Mouse (Mus musculus) erythroblast, adult 5-6 weeks (primary cell): ENCODE measurements at regions not wholly inside any gene's neighbourhood (a gene's known extent, or its start where the extent isn't known, plus 50 kb on each side); places are given as distances from the start of the nearest gene placed in this dataset.
"Not testable (repeated sequence)": the region's sequence is repeated elsewhere in the genome, so short reads cannot be mapped to it uniquely, and the experiment has no call there.

Experiments used
- ATAC-seq: replicated peaks from 2 replicates; pipeline ENCODE4 v1.8.0; 2016; ENCODE audit warnings: moderate number of reproducible peaks, mild to moderate bottlenecking, moderate TSS enrichment, inconsistent platforms; ENCODE audit not compliant: poor library complexity, low FRiP score, severe bottlenecking

DNA sequence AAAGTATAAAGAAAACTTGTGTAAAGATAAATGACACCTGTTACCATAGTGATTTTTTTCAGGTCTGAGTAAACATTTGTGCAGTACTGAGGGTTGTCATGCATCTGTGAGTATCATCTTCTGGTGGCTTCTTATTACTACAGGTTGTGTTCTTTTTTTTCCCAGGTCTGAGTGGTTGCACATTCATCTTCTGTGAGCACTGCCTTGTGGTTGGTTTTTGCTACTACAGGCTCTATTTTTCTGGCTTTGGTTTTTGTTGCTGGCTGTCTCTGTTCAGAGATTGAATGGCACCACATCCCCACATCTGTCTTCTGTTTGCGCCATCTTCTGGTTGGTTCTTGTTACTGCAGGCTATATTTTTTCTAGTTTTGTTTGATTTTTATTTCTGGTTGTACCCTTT lies 81.8 kb upstream of the Gvin1 start:
- peak; percentile 81 for ATAC-seq

DNA sequence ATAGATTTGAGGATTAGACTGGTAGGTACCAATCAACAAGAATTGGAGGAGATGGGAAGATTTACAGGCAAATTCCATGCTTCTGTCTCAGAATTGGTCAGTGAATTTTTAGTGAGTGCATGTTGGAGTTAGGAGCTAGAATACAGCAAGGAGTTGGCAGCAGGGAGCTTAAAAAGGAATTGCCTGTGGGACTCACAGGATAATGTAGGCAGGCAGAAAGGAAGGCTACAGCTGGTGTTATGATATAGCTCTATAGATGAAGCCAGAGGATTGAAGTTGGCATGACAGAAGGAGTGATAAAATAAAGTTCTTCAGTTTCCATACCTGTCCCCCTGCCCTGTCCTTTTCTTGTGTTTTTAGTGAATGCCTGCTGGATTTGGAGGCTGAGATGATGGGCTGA lies 69.7 kb upstream of the Gvin1 start:
- not testable (repeated sequence) for ATAC-seq

DNA sequence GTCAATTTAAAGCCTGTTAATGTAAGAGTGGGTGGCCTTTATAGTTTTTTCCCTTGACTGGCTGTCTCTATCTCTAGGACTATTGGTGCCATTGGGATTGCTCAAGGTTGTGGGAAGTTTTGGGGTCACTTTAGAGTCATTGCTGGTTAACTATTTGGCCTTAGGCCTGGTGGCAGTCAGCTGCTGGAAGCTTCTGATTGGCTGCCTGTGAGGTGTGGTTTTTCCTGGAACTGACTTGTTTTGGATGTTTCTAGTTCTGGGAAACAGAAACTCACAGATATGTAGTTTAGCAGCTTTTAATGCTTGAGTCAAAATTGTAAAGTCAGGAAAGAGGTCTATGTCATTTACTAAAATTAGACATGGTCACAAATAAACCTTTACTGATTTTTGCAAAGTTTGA lies 64.8 kb upstream of the Gvin1 start:
- ATAC-seq = not testable (repeated sequence)

DNA sequence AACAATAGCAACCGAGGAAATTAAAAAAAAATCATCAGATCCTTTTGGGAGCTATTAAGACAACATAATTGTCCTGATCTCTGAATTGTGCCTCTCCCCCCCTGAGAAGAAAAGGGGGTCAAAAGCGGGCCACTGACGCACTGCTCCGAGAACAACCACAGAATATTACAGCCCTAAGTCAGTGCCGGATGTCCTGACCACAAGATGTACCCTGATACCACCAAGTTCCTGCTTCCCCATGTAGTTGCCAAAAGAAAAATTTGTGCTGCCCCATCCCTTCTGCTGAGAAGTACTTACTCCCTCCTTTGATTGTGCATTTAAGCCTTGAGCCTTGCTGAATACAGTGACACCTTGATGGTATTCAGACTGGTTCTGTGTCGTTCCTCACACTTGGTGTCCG lies 55.8 kb upstream of the Gvin1 start:
- not testable (repeated sequence) for ATAC-seq
